Mouse (Mus musculus) embryonic facial prominence, embryonic 13.5 days (tissue): ENCODE results near the gene Eps8l2. TPM values are rescaled to one million over a fixed set of nuclear protein-coding genes. Genes with fewer than 3 reads are reported as not detected.

Experiments
- polyA plus RNA-seq: library from polyadenylated mRNA; unstranded; fragments of >200 nt; fragmentation: Nextera tagmentation; extraction: Ambion mirVana; gene quantifications from 2 replicates; pipeline ENCODE4 v1.2.1, GENCODE M21; 2015

The Eps8l2 gene
- polyA plus RNA-seq, 1 experiment from 2014 or later, result 13.1 TPM

Other genes with a start within 250 kb of the Eps8l2 start
- 2.4 and 3.8 TPM in 2 replicates for gene Sigirr, start 238.3 kb upstream of the Eps8l2 start, polyA plus RNA-seq
- gene Ano9, start 221.1 kb upstream of the Eps8l2 start, polyA plus RNA-seq, result 5.2 TPM in 2 replicates
- gene Ptdss2, start 216.5 kb upstream of the Eps8l2 start, polyA plus RNA-seq, result 70.8 and 76.0 TPM in 2 replicates
- gene Rnh1, start 166.0 kb upstream of the Eps8l2 start, polyA plus RNA-seq, result 111 and 118 TPM in 2 replicates
- gene Hras, start 144.9 kb upstream of the Eps8l2 start, polyA plus RNA-seq, result 99.8 and 110 TPM in 2 replicates
- gene Lrrc56, start 144.7 kb upstream of the Eps8l2 start, polyA plus RNA-seq, result 11.6 and 13.3 TPM in 2 replicates
- 2.8 and 3.4 TPM in 2 replicates for gene Lmntd2, start 124.8 kb upstream of the Eps8l2 start, polyA plus RNA-seq
- 32.9 and 40.0 TPM in 2 replicates for gene Rassf7, start 123.0 kb upstream of the Eps8l2 start, polyA plus RNA-seq
- 78.5 and 82.0 TPM in 2 replicates for gene Phrf1, start 110.1 kb upstream of the Eps8l2 start, polyA plus RNA-seq
- gene Irf7, start 72.4 kb upstream of the Eps8l2 start, polyA plus RNA-seq, result 2.0 and 2.4 TPM in 2 replicates
- 2.0 TPM in 1 of 2 replicates, not detected in the other for gene Cdhr5, start 62.1 kb upstream of the Eps8l2 start, polyA plus RNA-seq
- gene Sct, start 59.7 kb upstream of the Eps8l2 start, polyA plus RNA-seq, result 1.1 and 1.9 TPM in 2 replicates
- gene Drd4, start 46.9 kb upstream of the Eps8l2 start, polyA plus RNA-seq, result 1.3 and 1.7 TPM in 2 replicates
- gene Deaf1, start 11.2 kb upstream of the Eps8l2 start, polyA plus RNA-seq, result 81.1 and 83.3 TPM in 2 replicates
- 57.7 and 58.0 TPM in 2 replicates for gene Tmem80, start 11.1 kb upstream of the Eps8l2 start, polyA plus RNA-seq
- 268 and 277 TPM in 2 replicates for gene Taldo1, start 53.3 kb downstream of the Eps8l2 start, polyA plus RNA-seq
- 73.2 and 74.2 TPM in 2 replicates for gene Gatd1, start 75.3 kb downstream of the Eps8l2 start, polyA plus RNA-seq
- 2.8 and 3.4 TPM in 2 replicates for gene Cend1, start 90.6 kb downstream of the Eps8l2 start, polyA plus RNA-seq
- gene Slc25a22, start 99.0 kb downstream of the Eps8l2 start, polyA plus RNA-seq, result 32.4 and 35.3 TPM in 2 replicates
- gene Pidd1, start 105.1 kb downstream of the Eps8l2 start, polyA plus RNA-seq, result 11.4 and 12.0 TPM in 2 replicates
- gene Rplp2, start 108.5 kb downstream of the Eps8l2 start, polyA plus RNA-seq, result 1,344 and 1,500 TPM in 2 replicates
- gene Pnpla2, start 116.3 kb downstream of the Eps8l2 start, polyA plus RNA-seq, result 13.4 and 13.5 TPM in 2 replicates
- 11.5 and 12.7 TPM in 2 replicates for gene Cracr2b, start 122.2 kb downstream of the Eps8l2 start, polyA plus RNA-seq
- 16.5 and 16.6 TPM in 2 replicates for gene Cd151, start 128.5 kb downstream of the Eps8l2 start, polyA plus RNA-seq
- 64.5 and 70.3 TPM in 2 replicates for gene Polr2l, start 136.3 kb downstream of the Eps8l2 start, polyA plus RNA-seq
- 46.4 and 55.6 TPM in 2 replicates for gene Tspan4, start 136.4 kb downstream of the Eps8l2 start, polyA plus RNA-seq
- 34.6 and 40.5 TPM in 2 replicates for gene Chid1, start 201.0 kb downstream of the Eps8l2 start, polyA plus RNA-seq
- gene Ap2a2, start 223.3 kb downstream of the Eps8l2 start, polyA plus RNA-seq, result 80.1 and 82.9 TPM in 2 replicates